Mouse (Mus musculus): ENCODE measurements around the gene Il11. TPM values are rescaled to one million over a fixed set of nuclear protein-coding genes. Genes with fewer than 3 reads are reported as not detected.
A peak's percentile ranks its signal among the peaks of the same experiment; 100 is the strongest.

The Il11 gene
- polyA plus RNA-seq, 1 experiment = 0.61 TPM

- DNase-seq (ENCODE audit: low spot score) = peak; percentile 79
Observed at GRCm38 (mm10) chr7:4788499-4789435, 6.1 kb upstream of the Il11 start.

- DNase-seq (ENCODE audit: low spot score) = no peak
Observed at GRCm38 (mm10) chr7:4783667-4784268, 1.1 kb upstream of the Il11 start.

DNA sequence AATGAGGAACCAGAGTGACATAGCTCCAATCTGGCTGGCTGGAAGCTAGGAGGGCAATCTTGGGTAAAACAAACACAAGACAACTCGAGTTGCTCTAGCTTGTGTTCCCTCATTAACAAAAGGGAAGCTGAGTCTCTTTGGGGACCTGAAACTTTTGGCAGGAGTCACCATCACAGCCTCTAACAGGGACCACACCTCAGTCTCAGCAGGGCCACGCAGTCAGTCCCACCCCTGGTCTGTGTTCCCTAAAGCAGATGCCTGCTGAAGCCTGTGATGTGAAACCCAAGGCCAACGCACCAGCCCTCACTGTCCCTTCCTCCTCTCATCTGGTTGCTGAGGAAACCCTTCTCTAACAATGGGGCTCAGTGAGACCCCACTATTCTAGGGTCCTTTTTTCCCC is 529 bp downstream of the Il11 start:
- no peak for DNase-seq (ENCODE audit: low spot score)

DNA sequence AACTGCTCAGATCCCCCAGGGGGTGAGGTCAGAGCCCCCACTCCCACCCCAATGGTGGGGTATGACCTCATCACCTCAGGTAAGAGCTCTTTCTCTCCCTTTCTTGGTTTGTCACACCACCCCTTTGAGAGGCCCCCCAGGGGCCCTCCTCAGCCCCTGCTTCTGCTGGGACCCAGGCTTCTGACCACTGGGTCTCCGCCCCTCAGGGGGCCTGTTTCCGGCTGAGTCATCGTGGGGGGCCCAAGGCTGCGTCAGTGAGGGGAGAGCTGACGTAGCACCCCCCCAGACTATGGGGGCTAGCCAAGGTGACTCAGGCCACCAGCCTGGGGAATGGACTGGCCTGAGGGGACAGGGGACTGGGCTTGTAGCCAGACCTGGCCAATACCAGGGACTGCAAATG is 2.7 kb downstream of the Il11 start:
- no peak for DNase-seq (ENCODE audit: low spot score)

DNA sequence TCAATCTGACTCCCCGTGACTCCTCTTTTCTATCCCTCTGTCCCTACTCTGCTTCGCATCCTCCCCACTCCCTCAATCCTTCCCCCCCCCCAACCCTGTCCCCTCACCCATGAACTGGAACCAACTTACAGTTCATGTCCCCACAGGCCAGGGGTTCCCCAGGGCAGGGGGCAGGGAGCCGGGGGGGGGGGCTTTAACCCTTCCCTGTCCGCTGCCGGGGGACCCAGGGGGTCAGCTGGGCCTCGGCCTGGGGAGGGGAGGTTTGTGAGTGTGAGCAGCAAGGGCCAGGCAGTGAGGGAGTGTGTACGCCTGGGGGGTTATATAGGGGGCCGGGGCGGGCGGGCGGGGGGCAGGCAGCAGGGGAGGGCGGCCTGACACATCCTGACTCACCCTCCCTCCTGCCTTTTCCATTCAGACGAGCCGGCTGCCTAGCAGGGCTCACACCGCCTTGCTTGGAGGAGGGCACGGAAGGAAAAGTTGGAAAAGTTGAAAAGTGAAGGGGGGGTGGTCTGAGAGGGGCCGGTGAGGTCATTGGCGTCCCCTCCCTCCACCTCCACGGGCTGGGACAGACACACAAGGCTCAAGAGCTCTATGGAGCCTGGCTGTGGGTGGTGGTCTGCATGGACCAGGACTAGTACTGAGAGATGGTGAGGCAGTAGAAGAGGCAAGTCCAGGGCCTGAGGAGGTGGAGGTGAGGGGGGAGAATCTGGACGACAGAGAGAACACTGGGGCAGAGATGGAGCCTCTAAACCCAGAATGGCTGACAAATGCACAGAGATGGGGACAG is 4.6 kb downstream of the Il11 start:
- no peak for DNase-seq (ENCODE audit: low spot score)

- peak; percentile 38 for DNase-seq (ENCODE audit: low spot score)
Observed at GRCm38 (mm10) chr7:4776861-4777830, 5.5 kb downstream of the Il11 start.

GRCm38 (mm10) chr7:4776131-4776530 is 6.5 kb downstream of the Il11 start:
- DNase-seq (ENCODE audit: low spot score) = no peak

DNA sequence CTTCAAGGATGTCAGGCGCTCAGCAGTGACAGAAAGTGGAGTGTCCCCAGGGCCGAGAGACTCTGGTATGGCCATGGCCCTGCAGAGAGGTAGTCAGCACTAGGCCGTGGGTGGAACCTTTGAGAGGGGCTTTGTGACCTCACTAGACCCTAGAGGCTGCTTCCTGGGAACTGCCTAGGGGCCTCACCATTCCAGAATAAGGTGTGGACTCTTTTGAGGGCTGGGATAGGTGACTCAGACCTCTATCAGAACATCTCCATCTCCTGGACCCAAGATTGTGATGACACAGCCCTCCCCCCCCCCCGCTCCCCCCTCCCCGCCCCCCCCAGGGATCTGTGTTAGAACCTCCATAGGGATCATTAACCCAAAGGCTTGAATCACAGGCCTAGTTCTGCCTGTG is 11.5 kb downstream of the Il11 start, which contains the start of gene Fam71e2:
Fam71e2 (minus strand) TSS at position 101 of the 400 bp plus-strand sequence.
- DNase-seq (ENCODE audit: low spot score) = no peak

GRCm38 (mm10) chr7:4764946-4765710 is 17.5 kb downstream of the Il11 start:
- DNase-seq (ENCODE audit: low spot score) = no peak

DNA sequence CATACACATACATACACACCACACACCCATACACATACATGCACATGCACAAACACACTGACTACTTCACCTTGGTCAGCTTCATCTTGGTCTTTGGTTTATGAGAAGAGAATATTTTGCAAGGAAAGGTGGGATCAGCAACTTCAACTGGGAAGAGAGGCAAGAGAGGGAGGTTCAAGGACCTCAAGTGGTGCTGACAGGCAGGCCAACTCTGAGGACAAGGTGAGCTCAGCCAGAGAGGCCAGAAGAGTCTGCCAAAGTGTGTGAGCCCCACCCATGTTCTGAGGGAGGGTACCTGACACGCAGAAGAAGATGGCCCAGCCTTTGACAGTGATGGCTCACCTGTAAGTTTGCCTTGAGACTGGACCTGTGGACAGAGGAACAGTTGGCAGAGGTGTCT is 23.0 kb downstream of the Il11 start:
- DNase-seq (ENCODE audit: low spot score) = no peak

DNA sequence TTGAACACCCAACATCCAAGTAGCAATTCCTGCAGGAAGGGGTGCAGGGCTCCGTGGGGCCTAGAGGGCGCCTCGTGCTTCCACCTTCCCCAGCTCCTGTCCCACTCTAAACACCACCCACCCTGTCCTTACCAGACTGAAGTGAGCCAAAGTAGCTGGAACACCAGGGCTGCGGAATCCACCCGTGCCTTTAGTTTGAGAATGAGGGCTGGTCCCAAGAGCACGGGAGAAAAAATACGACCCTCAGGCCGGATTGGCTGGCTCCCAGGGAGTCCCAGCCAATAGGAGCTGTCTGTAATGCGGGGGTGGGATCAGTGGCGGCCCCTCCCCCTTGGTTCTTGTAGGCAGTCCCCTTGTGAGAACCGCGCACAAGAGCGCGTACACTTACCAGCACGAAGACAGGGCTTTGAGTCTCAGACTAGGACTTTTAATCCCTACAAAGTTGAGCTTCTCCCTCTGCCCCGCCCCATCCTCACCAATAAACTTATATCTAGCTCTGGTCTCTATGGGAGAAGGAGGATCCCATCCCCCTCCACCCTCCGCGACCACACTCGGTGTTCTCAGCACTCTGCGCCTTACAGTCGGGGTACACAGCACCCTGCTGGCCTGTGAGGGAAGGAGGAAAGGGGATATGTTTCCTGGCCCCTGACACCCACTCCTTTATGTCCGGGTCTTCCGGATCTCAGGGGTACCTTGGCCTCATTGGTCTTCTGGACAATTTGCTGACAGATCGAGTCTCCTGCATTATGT is 29.7 kb downstream of the Il11 start, which contains the start of gene Cox6b2:
Cox6b2 (minus strand) TSS at position 274 of the 750 bp plus-strand sequence.
- DNase-seq (ENCODE audit: low spot score) = no peak

- DNase-seq (ENCODE audit: low spot score) = no peak
Observed at GRCm38 (mm10) chr7:4751971-4752820, 30.5 kb downstream of the Il11 start.

DNA sequence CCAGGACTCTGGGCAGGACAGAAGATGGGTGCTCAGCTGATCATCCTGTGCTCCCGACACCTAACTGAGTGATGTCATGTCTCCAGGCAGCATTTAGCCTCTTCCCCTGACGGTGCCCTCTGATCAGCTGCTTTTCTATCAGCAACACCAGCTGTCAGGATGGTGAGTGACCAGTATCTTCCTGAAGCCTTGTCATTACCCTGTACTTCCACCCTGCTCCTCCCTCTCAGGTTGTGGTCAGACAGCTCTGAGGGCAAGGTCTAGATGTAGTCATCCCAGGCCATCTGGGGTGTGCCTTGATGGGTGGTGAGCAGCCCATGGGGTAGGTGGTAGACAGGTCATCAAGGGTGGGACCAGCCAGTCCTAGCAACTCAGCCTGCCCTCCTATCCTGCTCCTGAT is 33.5 kb downstream of the Il11 start:
- no peak for DNase-seq (ENCODE audit: low spot score)

GRCm38 (mm10) chr7:4748321-4748720 is 34.3 kb downstream of the Il11 start:
- DNase-seq (ENCODE audit: low spot score) = no peak

- no peak for DNase-seq (ENCODE audit: low spot score)
Observed at GRCm38 (mm10) chr7:4747156-4747899, 35.3 kb downstream of the Il11 start.

- DNase-seq (ENCODE audit: low spot score) = no peak
Observed at GRCm38 (mm10) chr7:4746326-4746980, 36.2 kb downstream of the Il11 start.

GRCm38 (mm10) chr7:4744886-4745285 is 37.8 kb downstream of the Il11 start:
- DNase-seq (ENCODE audit: low spot score) = no peak

Data from urinary bladder, adult 2 months (tissue).